Mouse (Mus musculus) gastrocnemius, postnatal 36 days (tissue): ENCODE data around the gene Traip. TPM values are rescaled to one million over a fixed set of nuclear protein-coding genes. Genes with fewer than 3 reads are reported as not detected.

Experiments used
- DNase-seq, 2 experiments: peaks; one replicate each; pipeline ENCODE4 v3.0.0; 2022
- intact Hi-C: fragments of 180-260 bp; cut with DNase I; formaldehyde crosslinking; loops from one replicate; pipeline ENCODE4 v1.15.1; 2025
- long read RNA-seq, 2 experiments: library from polyadenylated mRNA; stranded (forward); transcript quantifications; one replicate each; pipeline ENCODE4 v2.0.0; 2021
- total RNA-seq, 2 experiments: library from RNA; stranded (reverse); gene quantifications; 2 replicates each; pipeline ENCODE4 v1.2.3; 2021

The Traip gene
- total RNA-seq: under 1 TPM; 0.35 to 0.56 TPM
- long read RNA-seq, experiment 1, partial matches to known transcripts: 1 of 3 reads
- long read RNA-seq, experiment 1, other reads (novel, unspliced or antisense): 2 of 3 reads
- long read RNA-seq, experiment 2, partial matches to known transcripts: 0 of 1 reads
- long read RNA-seq, experiment 2, other reads (novel, unspliced or antisense): 1 of 1 reads

DNA sequence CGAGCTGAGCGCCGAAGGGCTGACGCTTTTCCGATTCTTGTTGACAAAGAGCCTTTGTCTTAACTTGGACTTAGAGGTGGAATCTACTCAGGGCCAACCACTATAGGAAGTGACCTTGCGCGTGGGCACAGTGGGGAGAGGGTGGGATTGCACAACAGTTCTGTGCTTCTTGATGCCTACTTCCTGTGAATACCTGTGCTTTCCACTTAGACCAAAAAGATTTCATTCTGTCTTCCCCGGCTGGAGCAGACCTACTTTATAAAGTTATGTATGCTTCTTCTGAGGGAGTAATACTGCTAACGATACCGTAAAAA is at the start of gene Traip:
TSS of gene Traip (plus strand) at position 215 of the 314 bp plus-strand sequence.
- intact Hi-C loops: no loop called here
- no peak for DNase-seq

DNA sequence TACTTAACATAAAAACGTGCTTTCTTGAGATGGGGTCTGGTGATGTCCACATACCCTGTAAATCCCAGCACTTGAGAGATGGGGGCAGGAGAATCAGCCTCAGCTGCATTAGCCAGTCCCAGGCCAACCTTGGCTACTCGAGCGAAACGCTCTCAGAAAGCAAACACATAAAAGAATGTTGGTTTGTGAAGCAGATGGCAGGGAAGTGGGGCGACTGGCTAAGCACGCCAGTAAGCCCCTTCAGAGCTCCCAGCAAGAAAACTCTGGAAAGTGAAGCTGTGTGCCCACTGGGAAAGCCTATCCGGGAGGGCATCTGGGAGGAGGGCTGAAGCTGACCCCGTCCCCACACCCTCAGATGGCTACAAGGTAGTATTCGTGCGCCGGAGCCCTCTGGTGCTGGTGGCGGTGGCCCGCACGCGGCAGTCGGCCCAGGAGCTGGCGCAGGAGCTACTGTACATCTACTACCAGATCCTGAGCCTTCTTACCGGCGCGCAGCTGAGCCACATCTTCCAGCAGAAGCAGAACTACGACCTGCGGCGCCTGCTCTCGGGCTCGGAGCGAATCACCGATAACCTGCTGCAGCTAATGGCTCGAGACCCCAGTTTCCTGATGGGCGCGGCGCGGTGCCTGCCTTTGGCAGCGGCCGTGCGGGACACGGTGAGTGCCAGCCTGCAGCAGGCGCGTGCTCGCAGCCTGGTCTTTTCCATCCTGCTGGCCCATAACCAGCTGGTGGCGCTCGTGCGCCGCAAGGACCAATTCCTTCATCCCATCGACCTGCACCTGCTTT is 48.9 kb upstream of the Traip start:
- intact Hi-C loops: loop anchor here (5.0 kb wide), 1 partner anchor 151 kb away; the partner anchor contains the start of gene Amigo3
- DNase-seq: no peak

DNA sequence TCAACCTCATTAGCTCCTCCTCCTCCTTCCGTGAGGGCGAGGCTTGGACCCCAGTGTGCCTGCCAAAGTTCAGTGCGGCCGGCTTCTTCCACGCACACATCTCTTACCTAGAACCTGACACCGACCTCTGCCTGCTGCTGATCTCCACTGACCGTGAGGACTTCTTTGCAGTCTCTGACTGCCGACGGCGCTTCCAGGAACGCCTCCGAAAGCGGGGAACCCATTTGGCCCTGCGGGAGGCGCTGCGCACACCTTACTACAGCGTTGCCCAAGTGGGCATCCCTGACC is 48.4 kb upstream of the Traip start:
- DNase-seq: no peak
- intact Hi-C loops: loop anchor here (5.0 kb wide), 1 partner anchor 151 kb away; the partner anchor contains the start of gene Amigo3

DNA sequence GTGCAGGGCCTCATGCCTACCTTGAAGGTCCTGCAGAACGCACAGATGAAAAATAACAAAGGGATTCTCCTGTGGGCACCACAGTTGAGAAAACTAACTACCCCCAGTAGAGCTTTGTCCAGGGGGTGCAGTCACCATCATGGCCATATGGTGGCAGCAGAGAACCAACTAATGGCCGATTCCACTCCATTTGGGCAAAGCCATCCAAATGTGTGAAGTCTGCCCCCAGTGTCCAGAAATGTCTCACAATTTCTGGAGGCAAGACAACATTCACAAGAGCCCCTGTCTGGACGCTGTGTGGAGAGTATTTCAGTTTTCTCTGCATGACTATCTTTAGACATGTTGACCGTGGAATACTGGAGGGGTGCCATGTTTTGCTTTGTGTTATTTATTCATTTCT is 45.2 kb upstream of the Traip start:
- intact Hi-C loops: loop anchor here (1.0 to 5.0 kb wide), 3 partner anchors 59 to 162 kb away; partner anchors contain the start of gene Amigo3
- DNase-seq: peak; percentile 88 to 89

DNA sequence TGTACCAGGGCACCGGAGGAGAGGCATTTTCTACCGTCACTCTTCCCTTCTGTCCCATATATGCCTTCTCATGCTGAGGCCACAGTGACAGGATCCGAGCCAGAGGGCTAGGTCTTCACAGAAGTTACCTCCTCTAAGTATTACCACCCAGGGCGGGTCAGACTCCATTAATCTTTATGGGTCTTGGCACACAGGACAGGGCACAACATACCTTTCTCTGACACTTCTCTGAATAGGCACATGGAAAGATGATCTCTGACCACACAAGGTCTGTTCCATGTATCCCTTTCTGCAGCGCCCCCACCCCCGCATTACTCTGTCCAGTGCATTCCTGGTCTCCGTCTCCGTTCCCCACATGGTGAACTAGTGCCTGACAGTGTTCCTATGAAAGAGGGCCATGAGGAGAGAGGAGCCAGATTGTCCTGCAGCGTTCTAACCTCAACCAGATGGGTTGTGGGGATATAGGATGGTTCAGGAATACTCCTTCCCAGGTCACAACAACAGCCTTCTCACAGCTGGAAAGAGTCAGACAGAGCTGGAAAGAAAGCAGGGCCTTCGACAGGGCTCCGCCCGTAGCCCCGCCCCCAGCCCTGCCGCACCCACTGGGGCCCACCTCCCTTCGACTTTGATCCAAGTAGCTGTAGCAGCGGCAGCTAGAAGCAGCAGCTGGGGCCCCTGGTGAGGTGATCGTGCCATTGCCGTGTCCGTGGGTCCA is 43.5 kb upstream of the Traip start, which contains the start of gene Mst1r:
TSS of gene Mst1r (plus strand) at position 622 of the 715 bp plus-strand sequence.
- DNase-seq: peak; percentile 68 to 79
- intact Hi-C loops: no loop called here

DNA sequence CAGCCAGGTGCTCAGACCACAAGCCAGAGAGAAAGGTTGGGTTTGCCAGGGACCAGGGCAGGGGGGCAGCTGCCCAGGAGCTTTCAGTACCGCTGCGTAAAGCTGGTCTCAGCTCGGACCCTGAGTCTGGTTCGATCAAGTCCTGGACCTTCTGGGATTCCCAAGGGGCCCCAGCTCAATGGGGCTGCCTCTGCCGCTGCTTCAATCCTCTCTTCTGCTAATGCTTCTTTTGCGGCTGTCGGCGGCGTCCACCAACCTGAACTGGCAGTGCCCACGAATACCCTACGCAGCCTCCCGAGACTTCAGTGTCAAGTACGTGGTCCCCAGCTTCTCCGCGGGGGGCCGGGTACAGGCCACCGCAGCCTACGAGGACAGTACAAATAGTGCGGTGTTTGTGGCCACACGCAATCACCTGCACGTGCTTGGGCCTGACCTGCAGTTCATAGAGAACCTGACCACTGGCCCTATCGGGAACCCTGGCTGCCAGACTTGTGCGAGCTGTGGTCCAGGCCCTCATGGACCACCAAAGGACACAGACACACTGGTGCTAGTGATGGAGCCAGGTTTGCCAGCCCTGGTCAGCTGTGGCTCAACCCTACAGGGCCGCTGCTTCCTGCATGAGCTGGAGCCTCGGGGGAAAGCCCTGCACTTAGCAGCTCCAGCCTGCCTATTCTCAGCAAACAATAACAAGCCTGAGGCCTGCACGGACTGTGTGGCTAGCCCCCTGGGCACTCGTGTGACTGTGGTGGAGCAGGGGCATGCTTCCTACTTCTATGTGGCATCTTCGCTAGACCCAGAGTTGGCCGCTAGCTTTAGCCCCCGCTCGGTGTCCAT is 42.8 kb upstream of the Traip start:
- DNase-seq: peak in 1 of 2 experiments; percentile 32
- intact Hi-C loops: no loop called here

DNA sequence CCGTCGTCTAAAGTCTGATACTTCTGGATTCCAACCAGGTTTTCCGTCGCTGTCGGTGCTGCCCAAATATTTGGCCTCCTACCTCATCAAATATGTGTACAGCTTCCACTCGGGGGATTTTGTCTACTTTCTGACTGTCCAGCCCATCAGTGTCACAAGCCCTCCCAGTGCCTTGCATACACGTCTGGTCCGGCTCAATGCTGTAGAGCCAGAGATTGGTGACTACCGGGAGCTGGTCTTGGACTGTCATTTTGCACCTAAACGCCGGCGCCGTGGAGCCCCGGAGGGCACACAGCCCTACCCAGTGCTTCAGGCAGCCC is 42.2 kb upstream of the Traip start:
- intact Hi-C loops: no loop called here
- no peak for DNase-seq

DNA sequence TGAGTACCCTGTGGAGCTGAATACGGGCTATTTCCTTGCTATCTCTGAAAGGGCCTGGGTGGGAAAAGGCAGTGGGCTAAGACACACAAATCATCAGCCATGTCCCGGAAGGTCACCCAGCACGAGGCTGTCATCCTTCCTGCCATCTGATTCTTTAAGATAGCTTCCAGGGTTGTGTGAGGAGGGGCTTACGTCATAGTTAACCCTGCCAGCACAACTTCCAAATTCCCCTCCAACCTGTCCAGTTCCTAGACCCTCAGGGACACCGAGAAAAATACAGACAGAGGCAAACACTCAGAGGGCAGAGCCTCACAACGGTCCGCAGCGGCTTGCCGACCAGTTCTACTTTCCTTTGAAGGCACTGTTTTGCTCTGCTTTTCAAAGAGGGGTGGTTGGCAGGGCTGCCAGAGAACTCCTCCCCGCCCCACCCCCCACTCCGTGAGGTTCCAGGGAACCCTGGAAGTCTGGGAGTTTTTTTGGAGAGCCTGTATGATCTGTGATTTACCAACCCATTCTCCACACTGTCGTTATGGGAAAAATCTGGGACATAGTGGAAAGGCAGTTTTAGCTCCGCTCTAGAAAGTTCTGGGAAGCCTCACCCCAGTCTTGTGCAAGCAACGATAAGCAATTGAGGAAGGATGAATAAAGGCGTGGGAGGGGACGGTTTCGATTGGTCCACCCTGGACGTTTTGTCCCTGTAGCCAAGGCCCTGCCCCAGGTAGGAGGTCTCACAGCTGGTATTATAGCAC is 41.4 kb upstream of the Traip start:
- no peak for DNase-seq
- intact Hi-C loops: no loop called here

DNA sequence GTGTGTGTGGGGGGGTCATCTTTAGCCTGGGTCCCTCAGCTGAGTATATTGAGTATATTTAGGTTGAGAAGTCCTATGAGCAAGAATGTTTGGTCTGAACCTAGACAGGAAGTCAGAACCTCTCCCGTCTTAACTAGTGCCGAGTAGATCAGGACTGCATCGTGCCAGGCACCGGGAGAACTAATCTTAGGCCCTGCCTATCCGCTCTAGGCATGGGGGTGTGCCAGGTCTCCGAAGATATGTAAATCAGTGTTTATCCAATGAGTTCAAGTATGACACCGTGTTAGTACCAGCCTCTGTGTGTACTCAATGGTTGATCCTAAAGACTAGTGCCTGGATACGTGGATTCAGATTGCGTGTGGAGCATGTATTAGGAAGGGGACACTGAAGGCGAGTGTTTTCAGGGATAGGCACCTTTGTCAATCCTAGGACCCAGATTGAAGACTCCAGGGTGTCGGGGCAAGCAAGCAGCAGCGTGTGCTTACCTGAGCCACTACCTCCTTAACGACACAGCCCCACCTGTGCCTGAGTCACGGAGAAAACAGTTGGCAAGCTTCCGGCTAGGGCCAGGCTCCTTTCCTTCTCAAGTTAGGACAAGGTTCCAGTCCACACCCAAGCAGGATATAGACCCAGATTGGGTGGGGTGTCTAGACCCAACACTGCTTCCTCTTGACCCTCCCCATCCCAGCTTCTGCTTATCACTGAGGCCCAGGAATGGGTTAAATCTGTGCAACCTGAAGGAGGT is 39.7 kb upstream of the Traip start:
- intact Hi-C loops: loop anchor here (2.0 kb wide), 1 partner anchor 73 kb away; the partner anchor contains the start of gene Gm20661
- DNase-seq: no peak

DNA sequence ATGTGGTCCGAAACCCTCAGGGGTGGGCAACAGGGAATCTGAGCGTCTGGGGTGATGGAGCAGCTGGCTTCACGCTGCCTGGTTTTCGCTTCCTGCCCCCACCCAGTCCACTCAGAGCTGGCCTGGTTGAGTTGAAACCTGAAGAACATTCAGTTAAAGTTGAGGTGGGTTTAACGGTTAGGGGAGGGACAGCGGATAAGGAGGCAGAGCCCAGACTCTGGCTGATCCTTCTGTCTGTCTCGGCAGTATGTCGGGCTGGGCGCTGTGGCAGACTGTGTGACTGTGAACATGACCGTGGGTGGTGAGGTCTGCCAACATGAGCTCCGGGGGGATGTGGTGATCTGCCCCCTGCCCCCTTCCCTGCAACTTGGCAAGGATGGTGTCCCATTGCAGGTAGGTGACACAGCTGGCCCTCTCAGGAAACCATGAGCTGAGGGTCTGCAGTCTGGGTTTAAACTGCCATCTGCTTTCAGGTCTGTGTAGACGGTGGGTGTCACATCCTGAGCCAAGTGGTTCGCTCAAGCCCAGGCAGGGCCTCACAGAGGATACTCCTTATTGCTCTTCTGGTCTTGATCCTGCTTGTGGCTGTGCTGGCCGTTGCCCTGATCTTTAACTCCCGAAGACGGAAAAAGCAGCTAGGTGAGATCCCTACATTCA is 35.0 kb upstream of the Traip start:
- intact Hi-C loops: no loop called here
- DNase-seq: no peak

DNA sequence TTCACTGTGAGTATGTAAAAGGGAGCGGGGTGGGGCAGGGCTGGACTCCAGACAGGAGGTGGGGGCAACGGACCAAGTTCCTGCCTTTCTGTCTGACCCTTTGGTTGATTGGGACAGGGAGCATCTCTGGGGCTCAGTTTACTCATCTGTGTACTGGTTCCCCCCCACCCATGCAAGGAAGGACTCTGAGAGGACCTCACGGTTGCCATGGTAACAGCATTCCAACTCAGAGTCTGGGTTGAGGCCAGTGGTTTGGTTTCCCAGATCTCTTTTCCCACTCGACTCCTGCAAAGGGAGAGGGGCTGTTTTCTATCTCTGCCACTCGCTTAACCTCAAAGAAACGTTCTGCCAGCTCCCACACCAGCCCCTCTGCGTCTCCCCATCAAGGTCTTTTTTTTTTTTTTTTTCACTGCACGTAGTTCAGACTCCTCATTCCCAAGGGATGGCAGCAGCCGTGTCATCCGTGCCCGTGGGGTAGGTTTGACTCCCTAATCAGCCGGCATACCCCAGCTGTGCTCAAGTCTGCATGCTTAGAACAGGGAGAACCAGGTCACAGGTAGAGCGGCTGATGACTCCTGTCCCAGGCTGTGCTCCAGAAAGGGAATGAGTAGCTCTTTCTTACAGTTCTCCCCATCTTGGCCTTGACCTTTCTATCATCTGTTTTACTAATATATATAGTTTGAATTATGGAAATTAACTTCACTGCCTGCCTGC is 31.9 kb upstream of the Traip start:
- no peak for DNase-seq
- intact Hi-C loops: no loop called here

DNA sequence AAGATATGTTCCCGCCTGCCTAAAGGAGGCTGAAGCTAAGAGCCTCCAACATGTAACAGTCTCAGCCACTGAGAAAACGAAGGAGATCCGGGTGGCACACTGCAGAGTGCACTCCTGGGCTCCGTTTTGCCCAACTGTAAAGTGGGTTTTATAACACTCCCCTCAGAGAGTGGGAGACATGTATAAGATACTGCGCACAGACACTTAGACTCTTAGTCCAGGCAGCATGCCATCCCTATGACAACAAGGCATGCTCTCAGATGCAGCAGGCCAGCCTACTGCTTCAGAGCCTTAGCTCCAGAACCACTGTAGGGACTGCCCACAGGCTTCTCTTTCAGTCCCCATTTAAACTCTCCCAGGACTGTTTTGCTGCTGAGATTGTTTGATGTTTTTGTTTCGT is 31.1 kb upstream of the Traip start:
- intact Hi-C loops: no loop called here
- no peak for DNase-seq

DNA sequence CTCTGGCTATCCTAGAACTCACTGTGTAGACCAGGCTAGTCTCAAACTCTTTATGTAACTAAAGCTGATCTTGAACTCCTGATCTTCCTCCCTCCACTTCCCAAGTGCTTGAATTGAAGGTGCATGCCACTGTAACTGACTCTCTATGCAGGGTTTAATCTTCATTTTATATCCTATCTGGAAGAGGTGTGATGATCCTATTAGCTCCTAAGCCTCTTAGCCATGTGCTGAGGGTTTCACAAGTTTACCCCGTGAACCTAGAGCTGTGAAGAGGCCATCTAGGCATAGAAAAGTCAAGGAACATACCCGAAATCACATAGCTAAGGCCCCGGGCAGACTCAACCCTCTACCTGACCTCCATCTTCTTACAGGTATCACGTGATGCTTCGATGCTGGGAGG is 30.5 kb upstream of the Traip start:
- intact Hi-C loops: no loop called here
- no peak for DNase-seq

DNA sequence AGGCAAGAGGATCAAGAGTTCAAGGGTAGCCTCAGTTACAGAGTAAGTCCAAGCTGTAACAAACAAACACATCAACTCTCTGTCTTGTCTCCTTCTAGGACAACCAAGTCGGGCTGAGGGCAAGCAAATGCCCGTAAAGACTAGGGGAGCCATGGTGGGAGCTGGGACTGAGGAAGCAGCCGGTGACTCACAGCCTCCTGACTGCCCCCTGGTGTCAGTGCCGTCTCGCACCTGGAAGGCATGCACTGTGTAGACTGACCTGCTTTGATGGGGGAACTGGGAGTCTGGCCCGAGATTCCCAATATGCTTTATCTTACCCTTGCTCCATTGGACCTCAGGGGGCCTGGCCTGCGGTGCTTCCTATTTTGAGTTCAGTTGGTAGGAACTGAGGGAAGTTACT is 26.9 kb upstream of the Traip start:
- no peak for DNase-seq
- intact Hi-C loops: no loop called here

DNA sequence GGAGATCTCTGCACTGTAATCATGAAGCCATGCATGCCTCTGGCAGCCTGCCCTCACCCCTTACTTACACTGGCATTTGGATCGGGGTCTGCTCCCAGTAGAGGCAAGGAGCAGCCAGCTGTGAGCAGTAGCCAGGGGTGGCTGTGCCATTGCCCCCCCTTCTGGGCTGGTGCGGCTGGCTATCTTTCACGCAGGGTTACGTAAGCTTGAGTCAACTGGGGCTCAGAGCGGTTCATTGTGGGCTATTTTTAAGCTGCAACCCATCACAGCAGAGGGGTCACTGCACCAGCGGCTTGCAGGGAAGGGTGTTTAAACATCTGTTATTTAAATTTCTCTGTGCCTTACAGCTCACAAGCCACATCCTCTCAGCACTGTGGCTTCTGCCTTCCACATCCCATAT is 26.0 kb upstream of the Traip start:
- intact Hi-C loops: no loop called here
- DNase-seq: peak in 1 of 2 experiments; percentile 40

DNA sequence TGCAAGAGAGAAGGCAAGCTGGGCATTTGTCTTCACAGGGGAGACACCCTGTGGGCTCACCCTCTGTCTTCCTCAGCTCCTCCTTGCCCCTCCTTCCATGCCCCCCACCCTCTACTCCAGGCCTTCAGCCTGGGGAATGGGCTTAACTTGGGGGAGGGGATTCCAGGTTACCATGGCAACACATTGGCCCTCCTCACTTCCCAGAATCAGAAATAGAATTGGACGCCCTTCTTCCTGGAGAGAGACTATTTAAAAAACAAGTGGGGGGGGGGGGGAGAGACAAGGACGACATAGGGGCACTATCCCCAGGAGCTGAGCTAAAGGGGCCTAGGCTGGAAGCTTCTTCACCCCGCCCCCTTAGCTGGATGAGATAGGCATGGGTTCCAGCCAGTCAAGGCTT is 24.7 kb upstream of the Traip start:
- no peak for DNase-seq
- intact Hi-C loops: no loop called here

DNA sequence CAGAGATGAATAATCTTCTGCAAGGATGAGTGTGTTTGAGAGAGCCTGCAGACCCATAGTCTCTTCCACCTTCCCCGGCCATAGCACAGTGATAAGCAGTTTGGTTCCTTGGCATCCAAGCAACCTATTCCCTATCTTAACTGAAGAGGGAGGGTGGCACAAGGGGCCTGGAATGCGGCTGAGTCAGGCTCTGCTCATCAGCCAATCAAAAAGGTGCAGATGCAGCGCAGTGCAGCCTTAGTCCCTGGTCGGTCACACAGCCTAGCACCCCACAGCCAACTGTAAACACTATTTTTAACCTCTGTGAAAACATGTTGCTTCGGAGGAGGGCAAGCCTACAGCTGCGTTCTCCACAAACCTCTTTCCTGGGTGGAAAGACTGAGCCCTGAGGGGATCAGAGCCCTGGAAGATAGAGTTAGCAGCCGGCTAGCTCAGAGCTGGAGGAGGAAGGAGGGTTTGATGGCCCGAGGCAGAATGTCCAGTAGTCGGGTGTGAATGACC is 23.0 kb upstream of the Traip start:
- DNase-seq: no peak

DNA sequence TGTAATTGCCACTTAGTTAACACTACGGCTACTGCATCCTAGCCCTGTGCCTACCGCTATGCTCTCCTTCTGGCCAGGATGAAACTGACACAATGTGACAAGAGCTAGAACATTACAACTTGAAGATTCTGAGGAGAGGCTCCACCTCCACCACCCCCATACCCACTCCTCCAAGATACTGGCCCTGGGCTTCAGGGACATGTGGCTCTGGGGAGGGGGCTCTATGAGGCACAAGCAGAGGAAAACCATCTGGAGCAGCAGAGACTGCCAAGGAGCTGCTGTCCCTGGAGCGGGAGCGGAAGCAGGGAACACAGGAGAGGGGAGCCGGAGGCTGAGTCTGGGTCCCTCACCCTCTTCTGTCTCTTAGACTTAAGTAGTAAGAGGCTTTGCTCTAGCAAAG is 22.2 kb upstream of the Traip start:
- intact Hi-C loops: no loop called here
- DNase-seq: no peak

More for the DNA sequence above, 23.0 kb upstream of the Traip start:
- intact Hi-C loops: no loop called here
